Mouse (Mus musculus) neural tube, embryonic 15.5 days (tissue): Measurements from ENCODE around the gene Foxj3. TPM values are rescaled to one million over a fixed set of nuclear protein-coding genes. Genes with fewer than 3 reads are reported as not detected.

Experiments
- ATAC-seq: fragments of 200-750 bp; cut with Nextera tagmentation; 2 replicates; pipeline ENCODE4 v1.8.0; 2017; ENCODE audit warnings: mild to moderate bottlenecking, moderate TSS enrichment, moderate library complexity; ENCODE audit not compliant: low FRiP score
- H3K27ac ChIP-seq: fragments of 300-500 bp; sonication (generic); replicated peaks from 2 replicates; pipeline ENCODE4 v1.5.1; 2015; ENCODE audit warnings: mild to moderate bottlenecking, inconsistent platforms
- H3K27me3 ChIP-seq: fragments of 300-500 bp; sonication (generic); replicated peaks from 2 replicates; pipeline ENCODE4 v1.6.1; 2015; ENCODE audit warnings: inconsistent platforms
- H3K36me3 ChIP-seq: fragments of 300-500 bp; sonication (generic); 2 replicates; pipeline ENCODE4 v1.6.1; 2015; ENCODE audit warnings: inconsistent platforms
- H3K4me1 ChIP-seq: fragments of 300-500 bp; sonication (generic); 2 replicates; pipeline ENCODE4 v1.6.1; 2015; ENCODE audit warnings: inconsistent platforms
- H3K4me2 ChIP-seq: fragments of 300-500 bp; sonication (generic); 2 replicates; pipeline ENCODE4 v1.6.1; 2015; ENCODE audit warnings: inconsistent platforms, mild to moderate bottlenecking, moderate library complexity
- H3K4me3 ChIP-seq: fragments of 300-500 bp; sonication (generic); replicated peaks from 2 replicates; pipeline ENCODE4 v1.5.1; 2015; ENCODE audit warnings: mild to moderate bottlenecking, inconsistent platforms
- H3K9ac ChIP-seq: fragments of 300-500 bp; sonication (generic); replicated peaks from 2 replicates; pipeline ENCODE4 v1.6.1; 2015; ENCODE audit warnings: mild to moderate bottlenecking, inconsistent platforms
- H3K9me3 ChIP-seq: fragments of 300-500 bp; sonication (generic); replicated peaks from 2 replicates; pipeline ENCODE4 v1.6.1; 2016; ENCODE audit warnings: inconsistent platforms
- WGBS: fragments of 180-500 bp; shearing (Covaris S2); methylation state at CpG from one replicate; pipeline ENCODE4 v1.1.7; 2015; ENCODE audit warnings: mixed read lengths; 5-methylcytosine and 5-hydroxymethylcytosine counted together
- polyA plus RNA-seq: library from polyadenylated mRNA; unstranded; fragments of >200 nt; fragmentation: Nextera tagmentation; extraction: Ambion mirVana; gene quantifications from 2 replicates; pipeline ENCODE4 v1.2.1, GENCODE M21; 2015

Gene Foxj3
- polyA plus RNA-seq, 1 experiment from 2014 or later: 27.4 TPM

GRCm38 (mm10) chr4:119638656-119639055 lies 101.9 kb downstream of the Foxj3 start:
- 69% methylated on average over 11 of the region's 11 CpGs for WGBS
- H3K9ac ChIP-seq: no peak overlapping the region
- H3K27me3 ChIP-seq: no peaks in the 10 kb centered on the region
- H3K9me3 ChIP-seq: no peaks in the 10 kb centered on the region
- no peak overlapping the region for H3K4me3 ChIP-seq
- no peak overlapping the region for H3K4me2 ChIP-seq
- peaks cover 6% of the 10 kb centered on the region; the same call in 1 of the 2 replicates for H3K4me1 ChIP-seq
- no peaks in the 10 kb centered on the region for H3K36me3 ChIP-seq
- H3K27ac ChIP-seq: no peak overlapping the region
- no peak for ATAC-seq

- Histone ChIP-seq H3K9me3 (no peaks in the 10 kb centered on the region), H3K4me2 (no peak overlapping the region), H3K4me1 (no peaks in the 10 kb centered on the region), H3K4me3 (no peak overlapping the region), H3K27me3 (no peaks in the 10 kb centered on the region), H3K9ac (no peak overlapping the region), H3K36me3 (no peaks in the 10 kb centered on the region), H3K27ac (no peak overlapping the region)
- ATAC-seq: no peak
- WGBS: 91% methylated on average over 4 of the region's 4 CpGs
Observed at GRCm38 (mm10) chr4:119642666-119643065, 105.9 kb downstream of the Foxj3 start.

- WGBS: 87% methylated on average over 1 of the region's 1 CpGs
- ATAC-seq: no peak
- Histone ChIP-seq H3K27ac (no peak overlapping the region), H3K4me3 (no peak overlapping the region), H3K4me2 (no peak overlapping the region), H3K36me3 (no peaks in the 10 kb centered on the region), H3K27me3 (no peaks in the 10 kb centered on the region), H3K4me1 (no peaks in the 10 kb centered on the region), H3K9me3 (no peaks in the 10 kb centered on the region; the same call in 1 of the 2 replicates), H3K9ac (no peak overlapping the region)
Observed at GRCm38 (mm10) chr4:119657011-119657410, 120.2 kb downstream of the Foxj3 start.

- Histone ChIP-seq H3K9me3 (no peaks in the 10 kb centered on the region), H3K4me2 (no peak overlapping the region), H3K4me3 (no peak overlapping the region), H3K9ac (no peak overlapping the region), H3K27me3 (no peaks in the 10 kb centered on the region), H3K27ac (no peak overlapping the region), H3K4me1 (no peaks in the 10 kb centered on the region), H3K36me3 (no peaks in the 10 kb centered on the region)
- 60% methylated on average over 1 of the region's 2 CpGs for WGBS
- ATAC-seq: no peak
Observed at GRCm38 (mm10) chr4:119658246-119658645, 121.4 kb downstream of the Foxj3 start.

GRCm38 (mm10) chr4:119658731-119659130 lies 121.9 kb downstream of the Foxj3 start, which contains the start of gene Guca2b:
Gene Guca2b, minus strand, starts transcription at chr4:119658954.
- 86% methylated on average over 4 of the region's 4 CpGs for WGBS
- Histone ChIP-seq H3K9ac (no peak within 1 kb of the TSS), H3K4me2 (no peak within 1 kb of the TSS), H3K9me3 (no peaks in the 10 kb centered on the region), H3K36me3 (no peaks in the 10 kb centered on the region), H3K27me3 (no peaks in the 10 kb centered on the region), H3K27ac (no peak within 1 kb of the TSS), H3K4me3 (no peak within 1 kb of the TSS), H3K4me1 (no peaks in the 10 kb centered on the region)
- no peak for ATAC-seq

GRCm38 (mm10) chr4:119660007-119660406 lies 123.2 kb downstream of the Foxj3 start:
- no peaks in the 10 kb centered on the region for H3K36me3 ChIP-seq
- no peaks in the 10 kb centered on the region for H3K9me3 ChIP-seq
- no peak for ATAC-seq
- no peak overlapping the region for H3K27ac ChIP-seq
- H3K27me3 ChIP-seq: no peaks in the 10 kb centered on the region
- H3K9ac ChIP-seq: no peak overlapping the region
- no peaks in the 10 kb centered on the region for H3K4me1 ChIP-seq
- WGBS: 84% methylated on average over 8 of the region's 8 CpGs
- no peak overlapping the region for H3K4me2 ChIP-seq
- H3K4me3 ChIP-seq: no peak overlapping the region

GRCm38 (mm10) chr4:119662151-119662550 lies 125.3 kb downstream of the Foxj3 start:
- Histone ChIP-seq H3K9ac (no peak overlapping the region), H3K4me1 (0 out of 2 replicates have a peak, but pooled peaks cover 4% of the 10 kb centered on the region), H3K36me3 (no peaks in the 10 kb centered on the region), H3K4me3 (no peak overlapping the region), H3K9me3 (no peaks in the 10 kb centered on the region), H3K27me3 (no peaks in the 10 kb centered on the region), H3K4me2 (no peak overlapping the region), H3K27ac (no peak overlapping the region)
- WGBS: 79% methylated on average over 4 of the region's 4 CpGs
- ATAC-seq: no peak

- Histone ChIP-seq H3K36me3 (no peaks in the 10 kb centered on the region), H3K9me3 (no peaks in the 10 kb centered on the region), H3K9ac (no peak overlapping the region), H3K27ac (no peak overlapping the region), H3K4me3 (no peak overlapping the region), H3K4me2 (no peak overlapping the region), H3K4me1 (0 out of 2 replicates have a peak, but pooled peaks cover 4% of the 10 kb centered on the region), H3K27me3 (no peaks in the 10 kb centered on the region)
- no peak for ATAC-seq
- WGBS: 90% methylated on average over 7 of the region's 7 CpGs
Observed at GRCm38 (mm10) chr4:119662976-119663375, 126.2 kb downstream of the Foxj3 start.

- Histone ChIP-seq H3K36me3 (no peaks in the 10 kb centered on the region), H3K9me3 (no peaks in the 10 kb centered on the region), H3K27me3 (no peaks in the 10 kb centered on the region), H3K4me2 (no peak overlapping the region), H3K9ac (no peak overlapping the region), H3K4me3 (no peak overlapping the region), H3K27ac (no peak overlapping the region), H3K4me1 (0 out of 2 replicates have a peak, but pooled peaks cover 4% of the 10 kb centered on the region)
- 92% methylated on average over 14 of the region's 14 CpGs for WGBS
- no peak for ATAC-seq
Observed at GRCm38 (mm10) chr4:119663409-119664095, 126.7 kb downstream of the Foxj3 start.

- Histone ChIP-seq H3K36me3 (no peaks in the 10 kb centered on the region), H3K9ac (no peak overlapping the region), H3K4me3 (no peak overlapping the region), H3K27ac (no peak overlapping the region), H3K4me1 (peaks cover 13% of the 10 kb centered on the region), H3K27me3 (no peaks in the 10 kb centered on the region), H3K4me2 (no peak overlapping the region), H3K9me3 (no peaks in the 10 kb centered on the region)
- WGBS: 87% methylated on average over 2 of the region's 2 CpGs
- ATAC-seq: no peak
Observed at GRCm38 (mm10) chr4:119665166-119665565, 128.4 kb downstream of the Foxj3 start.

- 38% methylated on average over 8 of the region's 8 CpGs for WGBS
- no peak overlapping the region for H3K4me2 ChIP-seq
- H3K9ac ChIP-seq: no peak overlapping the region
- H3K4me3 ChIP-seq: no peak overlapping the region
- no peak overlapping the region for H3K27ac ChIP-seq
- peaks cover 22% of the 10 kb centered on the region for H3K4me1 ChIP-seq
- H3K36me3 ChIP-seq: no peaks in the 10 kb centered on the region
- ATAC-seq: no peak
- H3K9me3 ChIP-seq: no peaks in the 10 kb centered on the region
- no peaks in the 10 kb centered on the region for H3K27me3 ChIP-seq
Observed at GRCm38 (mm10) chr4:119666116-119666515, 129.3 kb downstream of the Foxj3 start.

- WGBS: 22% methylated on average over 5 of the region's 5 CpGs
- ATAC-seq: no peak
- H3K9ac ChIP-seq: no peak overlapping the region
- no peak overlapping the region for H3K4me2 ChIP-seq
- H3K27me3 ChIP-seq: no peaks in the 10 kb centered on the region
- H3K36me3 ChIP-seq: no peaks in the 10 kb centered on the region
- H3K4me3 ChIP-seq: no peak overlapping the region
- H3K4me1 ChIP-seq: peaks cover 22% of the 10 kb centered on the region
- H3K9me3 ChIP-seq: no peaks in the 10 kb centered on the region
- H3K27ac ChIP-seq: no peak overlapping the region
Observed at GRCm38 (mm10) chr4:119667454-119667853, 130.7 kb downstream of the Foxj3 start.
